ENCODE assay signal across 13 mouse cellular contexts in the genomic region with DNA sequence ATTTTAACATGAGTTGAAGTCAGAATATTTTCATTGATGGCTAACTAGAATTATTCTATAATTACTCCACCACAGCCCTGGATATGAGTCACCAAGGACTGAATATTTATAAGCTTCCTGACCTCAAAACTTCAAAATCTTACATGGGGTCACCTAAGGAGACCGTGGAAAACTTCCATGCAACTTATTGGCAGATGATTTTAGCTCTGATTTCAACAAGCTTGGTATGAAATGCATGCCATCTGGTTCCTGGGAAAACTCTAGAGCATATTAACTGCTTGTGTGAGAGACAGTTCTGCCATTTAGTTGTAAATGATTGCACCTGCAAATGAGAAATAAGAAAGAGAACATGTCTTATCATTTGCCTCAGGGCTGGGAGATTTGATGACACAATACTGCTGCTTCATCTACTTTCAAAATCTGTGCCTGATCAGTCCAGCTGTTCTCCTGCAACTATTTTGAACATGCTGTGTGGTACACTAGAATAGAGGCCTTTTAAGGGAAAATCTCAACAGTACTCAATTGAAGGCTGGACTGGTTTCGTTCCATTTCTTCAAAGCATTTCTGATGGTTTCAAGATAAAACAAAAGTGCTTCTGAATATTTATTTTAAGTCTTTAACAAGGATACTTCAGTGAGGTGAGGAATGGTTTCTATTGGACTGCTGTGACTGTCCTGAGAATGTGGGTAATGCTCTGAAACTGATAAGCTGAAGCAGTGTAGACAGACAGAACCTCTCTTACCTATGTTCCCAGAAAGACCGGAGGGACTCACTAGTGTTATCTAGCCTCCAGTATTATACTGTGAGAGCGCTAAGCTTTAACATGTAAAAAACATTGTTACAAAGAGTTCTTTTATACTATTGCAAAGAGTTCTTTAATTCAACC.
DNase-seq lines count a peak whose midpoint lies in the region; TF ChIP-seq lines count a peak whose summit lies in the region.
"Had no signal": no experiment of that assay in that cellular context is flagged by ENCODE, and none has a peak within 500 bp of the region (broad histone marks: within the 10 kb centered on the region; RNA-seq: fewer than 3 reads in every experiment).

No protein-coding gene starts in this region.

- no peak overlapping the region for H3ac ChIP-seq in myocyte (ENCODE audit: control insufficient read depth, insufficient read length)

- H3K4me3 ChIP-seq in myocyte: no peak overlapping the region
- H3K4me3 ChIP-seq: intestine, embryonic 15.5 days; midbrain, embryonic 12.5 days had no signal

- H3K27me3 ChIP-seq in myocyte (ENCODE audit: control insufficient read depth, insufficient read depth, insufficient read length): no peaks in the 10 kb centered on the region
- H3K27me3 ChIP-seq: intestine, embryonic 15.5 days; midbrain, embryonic 12.5 days had no signal

- no peaks in the 10 kb centered on the region for H3K79me2 ChIP-seq in myocyte (ENCODE audit: control insufficient read depth, insufficient read depth)

- no peak for TF ChIP-seq POLR2A in myocyte (IDR thresholded peaks at IDR 0.05; ENCODE audit: insufficient read length, low read depth)

- peak overlapping the region; percentile 1 for H3K4me2 ChIP-seq in myocyte (ENCODE audit: low read depth)
- H3K4me2 ChIP-seq: intestine, embryonic 15.5 days; midbrain, embryonic 12.5 days had no signal

- peak; percentile 6 for DNase-seq in adrenal gland, adult 8-10 months
- no peak for DNase-seq in adrenal gland, adult 18-20 months (ENCODE audit: low spot score in 2 of 2)
- peak; percentile 49 for DNase-seq in heart, adult 11 months
- no peak for DNase-seq in heart, adult 18-20 months
- DNase-seq in right cerebral cortex, adult 18-20 months: peak; percentile 24
- no peak for DNase-seq in right cerebral cortex, postnatal 4 days
- DNase-seq in cerebellum, postnatal 36 days: no peak
- DNase-seq: cerebellum, postnatal 25 days; heart, postnatal 4 days had no signal

- no peaks in the 10 kb centered on the region for H3K36me3 ChIP-seq in myocyte (ENCODE audit: control insufficient read depth, insufficient read depth)
- H3K36me3 ChIP-seq: G1E; intestine, embryonic 15.5 days; midbrain, embryonic 12.5 days had no signal

TF ChIP-seq in myocyte, 11 proteins besides CTCF, POLR2A, EP300 and RAD21:
- no peak for TF ChIP-seq TCF12 (IDR thresholded peaks at IDR 0.05; ENCODE audit: insufficient read depth, poor library complexity, severe bottlenecking)
- peak in 1 of 3 experiments; percentile 6 for TF ChIP-seq MYOD1 (IDR thresholded peaks at IDR 0.05; ENCODE audit: control insufficient read depth in 1 of 3, insufficient read length in 2 of 3, low read depth in 2 of 3)
- peak in 1 of 3 experiments; percentile 37 for TF ChIP-seq MYOG (IDR thresholded peaks at IDR 0.05; ENCODE audit: control insufficient read depth in 1 of 3, insufficient read depth in 1 of 3, insufficient read length in 2 of 3, low read depth in 2 of 3)
TF ChIP-seq in myocyte: peak in this region for 2.

Comparison
In these comparisons a context has a peak if more than half of its experiments do, and no peak if none do; other contexts are left out.
1. DNase-seq: peak in adrenal gland, adult 8-10 months (single experiment), heart, adult 11 months (single experiment) and right cerebral cortex, adult 18-20 months (single experiment); none in adrenal gland, adult 18-20 months (0 of 2), heart, adult 18-20 months (0 of 2), right cerebral cortex, postnatal 4 days (single experiment) and cerebellum, postnatal 36 days (0 of 2).